Mouse (Mus musculus) 416B (cell line): Measurements from ENCODE around the gene Olfr123.

Source experiments
- DNase-seq: peaks from one replicate; pipeline ENCODE4 v3.0.0; 2011; ENCODE audit warnings: low read depth

The Olfr123 gene

GRCm38 (mm10) chr17:37793229-37793628 lies at the start of gene Olfr123:
TSS of gene Olfr123 (plus strand) at chr17:37793529.
- no peak for DNase-seq

DNA sequence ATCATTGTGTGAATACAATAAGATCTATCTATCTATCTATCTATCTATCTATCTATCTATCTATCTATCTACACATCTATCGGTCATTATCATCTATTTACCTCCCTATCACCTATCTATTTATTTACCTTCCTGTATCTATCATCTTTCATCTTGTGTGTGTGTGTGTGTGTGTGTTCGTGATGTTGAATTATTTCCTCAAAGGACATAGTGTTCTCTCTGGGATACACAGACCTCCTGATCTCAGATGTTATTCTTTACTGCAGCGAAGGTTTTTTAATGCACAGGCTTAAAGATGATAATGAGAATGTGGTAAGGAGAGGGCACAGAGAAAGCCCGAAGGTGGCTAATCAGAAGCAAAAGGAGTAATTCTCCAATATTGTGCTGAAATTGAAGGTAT lies 25.0 kb upstream of the Olfr123 start, which contains the start of gene Olfr122:
TSS of gene Olfr122 (plus strand) at position 301 of the 400 bp plus-strand sequence.
- DNase-seq, result no peak

GRCm38 (mm10) chr17:37799588-37799987 lies 6.3 kb downstream of the Olfr123 start, which contains the start of gene Olfr124:
TSS of gene Olfr124 (plus strand) at chr17:37799888.
- DNase-seq, result no peak

DNA sequence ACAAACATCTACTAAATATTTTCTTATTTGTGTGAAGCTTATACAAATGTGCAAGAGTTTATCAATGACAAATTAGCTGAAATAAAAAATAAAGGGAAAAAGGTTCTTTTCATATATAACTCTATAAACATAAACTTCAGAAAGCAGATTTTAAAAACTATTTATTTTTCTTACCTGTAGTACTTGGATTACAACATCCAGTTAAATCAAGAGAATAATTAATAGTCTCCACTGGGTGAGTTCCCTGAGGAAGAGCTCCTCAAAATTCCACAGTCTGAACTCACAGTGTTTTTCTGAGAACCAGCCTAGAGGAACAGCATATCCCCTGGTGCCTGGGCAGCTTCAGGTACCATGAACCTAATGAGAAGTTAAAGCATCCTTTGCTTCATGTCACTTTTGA lies 39.3 kb downstream of the Olfr123 start, which contains the start of gene Olfr125:
TSS of gene Olfr125 (plus strand) at position 301 of the 400 bp plus-strand sequence.
- DNase-seq, result no peak

DNA sequence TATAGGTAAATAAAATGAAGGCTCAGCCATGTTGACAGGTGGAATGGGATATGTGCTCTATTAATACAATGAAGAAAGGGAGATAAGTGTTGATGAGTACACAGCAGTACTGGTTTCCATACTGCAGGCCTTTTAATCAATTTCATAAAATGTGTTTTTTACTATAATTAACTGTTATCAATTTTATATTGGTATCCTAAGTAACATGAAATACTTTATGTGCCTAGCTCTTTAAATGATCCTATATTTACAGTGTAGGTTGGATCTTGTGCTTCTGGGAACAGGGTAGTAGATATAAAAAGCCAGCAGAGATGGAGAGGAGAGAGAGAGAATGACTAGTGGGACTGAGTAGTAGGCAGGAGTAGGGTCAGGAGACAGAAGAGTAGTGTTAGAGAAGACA lies 53.9 kb downstream of the Olfr123 start, which contains the start of gene Olfr126:
TSS of gene Olfr126 (plus strand) at position 301 of the 400 bp plus-strand sequence.
- DNase-seq, result no peak
